Mouse (Mus musculus) olfactory bulb, adult 2 months (tissue): Measurements from ENCODE around the gene Cd36.

ENCODE experiments used
- CTCF ChIP-seq: fragments of 200-500 bp; IDR thresholded peaks from 2 replicates; pipeline ENCODE4 v1.5.1; 2012; ENCODE audit warnings: low read depth, mild to moderate bottlenecking, low read length, moderate library complexity; ENCODE audit not compliant: insufficient read depth
- POLR2A ChIP-seq: fragments of 200-500 bp; IDR thresholded peaks from 2 replicates; pipeline ENCODE4 v1.6.1; 2012; ENCODE audit warnings: mild to moderate bottlenecking, low read depth, low read length, moderate library complexity; ENCODE audit not compliant: insufficient read depth

GRCm38 (mm10) chr5:17836408-17836807, 52.2 kb downstream of the Cd36 start:
- TF ChIP-seq CTCF (no peak), POLR2A (no peak)
